Mouse (Mus musculus) testis, postnatal 10 days (tissue): Measurements from ENCODE around the gene Guca2b.
"Not testable (repeated sequence)": the region's sequence is repeated elsewhere in the genome, so short reads cannot be mapped to it uniquely, and the experiment has no call there.

Experiments
- DNase-seq: peaks from one replicate; pipeline ENCODE4 v3.0.0; 2021; ENCODE audit warnings: low spot score

Guca2b gene

GRCm38 (mm10) chr4:119657011-119657410 lies 1.7 kb downstream of the Guca2b start:
- DNase-seq: no peak

GRCm38 (mm10) chr4:119642666-119643065 lies 16.1 kb downstream of the Guca2b start:
- peak; percentile 45 for DNase-seq

GRCm38 (mm10) chr4:119638656-119639055 lies 20.1 kb downstream of the Guca2b start:
- no peak for DNase-seq

GRCm38 (mm10) chr4:119637946-119638345 lies 20.8 kb downstream of the Guca2b start:
- no peak for DNase-seq

- no peak for DNase-seq
Measured at GRCm38 (mm10) chr4:119637176-119637845, 21.4 kb downstream of the Guca2b start, which contains the start of gene Guca2a. TSS of gene Guca2a (plus strand) at chr4:119637704.

- no peak for DNase-seq
Measured at GRCm38 (mm10) chr4:119636731-119637130, 22.0 kb downstream of the Guca2b start.

- no peak for DNase-seq
Measured at GRCm38 (mm10) chr4:119635686-119636085, 23.1 kb downstream of the Guca2b start.

GRCm38 (mm10) chr4:119634908-119635660 lies 23.7 kb downstream of the Guca2b start:
- DNase-seq: no peak

- DNase-seq: no peak
Measured at GRCm38 (mm10) chr4:119633948-119634347, 24.8 kb downstream of the Guca2b start.

GRCm38 (mm10) chr4:119633342-119633741 lies 25.4 kb downstream of the Guca2b start:
- no peak for DNase-seq

- no peak for DNase-seq
Measured at GRCm38 (mm10) chr4:119632721-119633120, 26.0 kb downstream of the Guca2b start.

GRCm38 (mm10) chr4:119631115-119631919 lies 27.4 kb downstream of the Guca2b start:
- DNase-seq: no peak

GRCm38 (mm10) chr4:119628363-119628762 lies 30.4 kb downstream of the Guca2b start:
- DNase-seq: not testable (repeated sequence)

GRCm38 (mm10) chr4:119627317-119627716 lies 31.4 kb downstream of the Guca2b start:
- no peak for DNase-seq

- DNase-seq: no peak
Measured at GRCm38 (mm10) chr4:119626876-119627275, 31.9 kb downstream of the Guca2b start.

- DNase-seq: no peak
Measured at GRCm38 (mm10) chr4:119626081-119626645, 32.6 kb downstream of the Guca2b start.

- no peak for DNase-seq
Measured at GRCm38 (mm10) chr4:119614724-119615123, 44.0 kb downstream of the Guca2b start.

- no peak for DNase-seq
Measured at GRCm38 (mm10) chr4:119614078-119614477, 44.7 kb downstream of the Guca2b start.

GRCm38 (mm10) chr4:119609488-119609887 lies 49.3 kb downstream of the Guca2b start:
- DNase-seq: no peak
